Mouse (Mus musculus): ENCODE data around the gene En2. TPM values are rescaled to one million over a fixed set of nuclear protein-coding genes. Genes with fewer than 3 reads are reported as not detected.

The En2 gene
- polyA plus RNA-seq, 1 experiment: 0.09 TPM

GRCm38 (mm10) chr5:28161383-28161937 lies 4.0 kb upstream of the En2 start:
- TF ChIP-seq CTCF (conservative IDR thresholded peaks at IDR 0.05; ENCODE audit: insufficient read depth, insufficient read length, low read depth, low read length) (no peak), POLR2A (IDR thresholded peaks at IDR 0.05; ENCODE audit: low read depth, low read length) (no peak)
- Histone ChIP-seq H3K4me1 (ENCODE audit: control insufficient read depth, insufficient read depth, low read length) (no peaks in the 10 kb centered on the region), H3K4me3 (ENCODE audit: insufficient read depth, low read depth, low read length) (no peak overlapping the region), H3K27ac (ENCODE audit: insufficient read depth, low read depth, low read length) (no peak overlapping the region), H3K36me3 (ENCODE audit: control insufficient read depth, insufficient read depth, low read length) (no peaks in the 10 kb centered on the region), H3K27me3 (replicated peaks; ENCODE audit: control insufficient read depth, insufficient read depth, low read length) (peaks cover 14% of the 10 kb centered on the region)
- 12% methylated on average over 20 of the region's 20 CpGs for WGBS
- DNase-seq: no peak

- Histone ChIP-seq H3K4me1 (ENCODE audit: control insufficient read depth, insufficient read depth, low read length) (no peaks in the 10 kb centered on the region), H3K36me3 (ENCODE audit: control insufficient read depth, insufficient read depth, low read length) (no peaks in the 10 kb centered on the region), H3K4me3 (ENCODE audit: insufficient read depth, low read depth, low read length) (no peak overlapping the region), H3K27me3 (replicated peaks; ENCODE audit: control insufficient read depth, insufficient read depth, low read length) (peaks cover 16% of the 10 kb centered on the region), H3K27ac (ENCODE audit: insufficient read depth, low read depth, low read length) (no peak overlapping the region)
- TF ChIP-seq POLR2A (IDR thresholded peaks at IDR 0.05; ENCODE audit: low read depth, low read length) (no peak), CTCF (conservative IDR thresholded peaks at IDR 0.05; ENCODE audit: insufficient read depth, insufficient read length, low read depth, low read length) (no peak)
- no peak for DNase-seq
- 5% methylated on average over 24 of the region's 24 CpGs for WGBS
These were observed 3.5 kb upstream of the En2 start for GRCm38 (mm10) chr5:28161938-28162402.

- H3K27ac ChIP-seq (ENCODE audit: insufficient read depth, low read depth, low read length): no peak overlapping the region
- H3K36me3 ChIP-seq (ENCODE audit: control insufficient read depth, insufficient read depth, low read length): no peaks in the 10 kb centered on the region
- H3K27me3 ChIP-seq (replicated peaks; ENCODE audit: control insufficient read depth, insufficient read depth, low read length): peaks cover 16% of the 10 kb centered on the region
- DNase-seq: no peak
- TF ChIP-seq POLR2A (IDR thresholded peaks at IDR 0.05; ENCODE audit: low read depth, low read length) (no peak), CTCF (conservative IDR thresholded peaks at IDR 0.05; ENCODE audit: insufficient read depth, insufficient read length, low read depth, low read length) (no peak)
- no peak overlapping the region for H3K4me3 ChIP-seq (ENCODE audit: insufficient read depth, low read depth, low read length)
- no peaks in the 10 kb centered on the region for H3K4me1 ChIP-seq (ENCODE audit: control insufficient read depth, insufficient read depth, low read length)
- WGBS: 46% methylated on average over 1 of the region's 1 CpGs
These were observed 1.6 kb upstream of the En2 start for GRCm38 (mm10) chr5:28163926-28164325.

- H3K4me3 ChIP-seq (ENCODE audit: insufficient read depth, low read depth, low read length): peak overlapping the region; percentile 36
- no peak overlapping the region for H3K27ac ChIP-seq (ENCODE audit: insufficient read depth, low read depth, low read length)
- TF ChIP-seq POLR2A (IDR thresholded peaks at IDR 0.05; ENCODE audit: low read depth, low read length) (no peak), CTCF (conservative IDR thresholded peaks at IDR 0.05; ENCODE audit: insufficient read depth, insufficient read length, low read depth, low read length) (no peak)
- under 1% methylated on average over 111 of the region's 111 CpGs for WGBS
- DNase-seq: peak; percentile 51
- no peaks in the 10 kb centered on the region for H3K36me3 ChIP-seq (ENCODE audit: control insufficient read depth, insufficient read depth, low read length)
- peaks cover 15% of the 10 kb centered on the region for H3K27me3 ChIP-seq (replicated peaks; ENCODE audit: control insufficient read depth, insufficient read depth, low read length)
- H3K4me1 ChIP-seq (ENCODE audit: control insufficient read depth, insufficient read depth, low read length): no peaks in the 10 kb centered on the region
These were observed 1.1 kb downstream of the En2 start for GRCm38 (mm10) chr5:28166256-28167231.

GRCm38 (mm10) chr5:28167611-28168252 lies 2.2 kb downstream of the En2 start:
- TF ChIP-seq CTCF (conservative IDR thresholded peaks at IDR 0.05; ENCODE audit: insufficient read depth, insufficient read length, low read depth, low read length): no peak
- Histone ChIP-seq H3K4me3 (ENCODE audit: insufficient read depth, low read depth, low read length) (no peak overlapping the region), H3K27ac (ENCODE audit: insufficient read depth, low read depth, low read length) (no peak overlapping the region), H3K4me1 (ENCODE audit: control insufficient read depth, insufficient read depth, low read length) (no peaks in the 10 kb centered on the region), H3K36me3 (ENCODE audit: control insufficient read depth, insufficient read depth, low read length) (no peaks in the 10 kb centered on the region), H3K27me3 (replicated peaks; ENCODE audit: control insufficient read depth, insufficient read depth, low read length) (peaks cover 13% of the 10 kb centered on the region)
- peak; percentile 29 for DNase-seq
- WGBS: 6% methylated on average over 29 of the region's 29 CpGs

- no peak overlapping the region for H3K27ac ChIP-seq (ENCODE audit: insufficient read depth, low read depth, low read length)
- no peak overlapping the region for H3K4me3 ChIP-seq (ENCODE audit: insufficient read depth, low read depth, low read length)
- H3K27me3 ChIP-seq (replicated peaks; ENCODE audit: control insufficient read depth, insufficient read depth, low read length): peaks cover 13% of the 10 kb centered on the region
- TF ChIP-seq POLR2A (IDR thresholded peaks at IDR 0.05; ENCODE audit: low read depth, low read length): no peak
- no peak for TF ChIP-seq CTCF (conservative IDR thresholded peaks at IDR 0.05; ENCODE audit: insufficient read depth, insufficient read length, low read depth, low read length)
- H3K36me3 ChIP-seq (ENCODE audit: control insufficient read depth, insufficient read depth, low read length): no peaks in the 10 kb centered on the region
- DNase-seq: no peak
- 4% methylated on average over 36 of the region's 36 CpGs for WGBS
- H3K4me1 ChIP-seq (ENCODE audit: control insufficient read depth, insufficient read depth, low read length): no peaks in the 10 kb centered on the region
These were observed 3.0 kb downstream of the En2 start for GRCm38 (mm10) chr5:28168253-28169165.
